Mouse (Mus musculus): ENCODE results near the gene Bsnd.

The Bsnd gene

GRCm38 (mm10) chr4:106492116-106492515 is at the start of gene Bsnd:
TSS of gene Bsnd (minus strand) at chr4:106492283.
- DNase-seq = peak; percentile 66

GRCm38 (mm10) chr4:106541491-106541890 is 49.4 kb upstream of the Bsnd start:
- DNase-seq = no peak

- DNase-seq = no peak
Observed at GRCm38 (mm10) chr4:106539756-106540155, 47.7 kb upstream of the Bsnd start.

DNA sequence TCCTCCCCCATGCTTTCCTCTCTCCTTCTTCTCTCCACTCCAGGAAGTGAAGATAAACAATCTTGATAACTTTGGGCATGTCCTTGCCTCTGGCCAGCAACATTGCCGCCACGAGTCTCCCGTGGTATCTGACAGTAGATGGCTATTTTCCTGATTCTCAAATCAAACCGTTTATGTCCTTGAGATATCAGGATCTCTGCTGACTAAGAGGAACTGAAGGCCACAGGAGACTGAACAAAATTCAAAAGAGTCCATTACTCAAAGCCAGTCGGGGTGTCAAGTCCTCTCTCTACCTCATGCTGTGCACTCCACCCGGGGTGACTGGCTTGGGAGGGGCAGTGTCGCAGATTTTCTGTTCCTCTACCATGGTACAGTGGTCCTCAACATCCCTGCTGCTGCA is 42.2 kb upstream of the Bsnd start:
- no peak for DNase-seq

DNA sequence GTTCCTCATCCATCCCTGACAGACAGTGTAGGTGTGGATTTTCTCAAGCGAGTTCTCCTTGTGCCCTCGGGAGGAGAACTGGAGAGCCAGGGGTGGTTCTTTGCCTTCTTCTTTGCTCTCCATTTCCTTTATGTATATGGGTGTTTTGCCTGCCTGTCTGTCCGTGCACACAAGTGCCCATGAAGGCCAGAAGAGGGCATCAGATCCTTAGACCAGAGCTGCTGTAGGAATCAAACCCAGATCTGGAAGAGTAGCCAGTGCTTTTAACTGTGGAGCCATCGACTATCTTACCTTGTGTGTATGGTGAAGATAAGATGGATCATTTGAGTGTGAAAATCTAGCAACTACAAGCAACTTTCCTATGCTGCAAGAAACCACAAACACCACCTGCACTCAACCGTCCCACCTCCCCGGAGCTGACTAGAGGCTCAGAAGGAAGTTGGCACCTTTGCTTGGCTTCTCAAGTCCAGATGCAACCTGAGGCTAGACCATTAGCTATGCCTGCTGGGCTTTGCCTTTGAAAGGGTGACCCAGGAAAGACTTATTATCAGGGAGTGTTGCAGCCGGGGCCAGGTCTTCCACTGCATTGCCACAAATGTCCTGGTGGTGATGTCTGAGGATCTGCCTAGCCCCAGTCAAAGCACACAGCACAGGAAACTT is 41.5 kb upstream of the Bsnd start:
- peak; percentile 35 for DNase-seq

GRCm38 (mm10) chr4:106530113-106530482 is 38.0 kb upstream of the Bsnd start:
- no peak for DNase-seq

DNA sequence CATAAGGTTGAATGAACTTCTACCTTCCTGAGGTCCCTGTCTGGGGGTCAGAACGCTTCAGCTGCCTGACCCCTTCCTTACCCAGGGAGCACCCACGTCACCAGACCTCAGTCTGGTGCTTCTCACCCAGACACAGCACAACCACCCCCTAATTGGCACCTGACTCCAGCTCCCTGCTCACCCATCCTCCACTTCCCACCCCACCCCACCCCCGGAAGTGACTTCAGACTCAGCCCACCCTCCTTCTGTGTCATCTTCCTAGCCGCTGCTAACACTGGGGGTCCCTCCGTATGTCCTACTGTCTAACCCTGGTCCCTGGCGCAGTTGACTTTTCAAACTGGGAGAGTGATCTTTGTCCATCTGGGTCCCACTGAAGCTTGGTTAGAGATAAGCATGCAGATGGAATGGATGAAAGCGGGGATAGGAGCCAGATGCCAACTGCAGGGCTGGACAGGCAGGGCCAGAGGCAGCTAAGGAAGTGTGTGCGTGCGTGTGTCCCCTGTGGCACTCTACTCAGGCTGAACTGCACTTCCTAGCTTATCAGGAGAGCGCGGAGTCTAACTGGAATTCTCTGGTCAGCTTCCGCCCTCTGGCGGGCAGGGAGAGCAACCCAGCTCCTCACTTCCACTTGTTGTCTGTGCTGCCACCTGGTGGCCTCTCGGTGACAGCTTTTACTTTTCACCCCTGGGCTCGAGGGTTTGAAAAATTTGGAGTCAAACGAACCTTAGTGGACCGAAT is 37.5 kb upstream of the Bsnd start:
- peak; percentile 91 for DNase-seq

DNA sequence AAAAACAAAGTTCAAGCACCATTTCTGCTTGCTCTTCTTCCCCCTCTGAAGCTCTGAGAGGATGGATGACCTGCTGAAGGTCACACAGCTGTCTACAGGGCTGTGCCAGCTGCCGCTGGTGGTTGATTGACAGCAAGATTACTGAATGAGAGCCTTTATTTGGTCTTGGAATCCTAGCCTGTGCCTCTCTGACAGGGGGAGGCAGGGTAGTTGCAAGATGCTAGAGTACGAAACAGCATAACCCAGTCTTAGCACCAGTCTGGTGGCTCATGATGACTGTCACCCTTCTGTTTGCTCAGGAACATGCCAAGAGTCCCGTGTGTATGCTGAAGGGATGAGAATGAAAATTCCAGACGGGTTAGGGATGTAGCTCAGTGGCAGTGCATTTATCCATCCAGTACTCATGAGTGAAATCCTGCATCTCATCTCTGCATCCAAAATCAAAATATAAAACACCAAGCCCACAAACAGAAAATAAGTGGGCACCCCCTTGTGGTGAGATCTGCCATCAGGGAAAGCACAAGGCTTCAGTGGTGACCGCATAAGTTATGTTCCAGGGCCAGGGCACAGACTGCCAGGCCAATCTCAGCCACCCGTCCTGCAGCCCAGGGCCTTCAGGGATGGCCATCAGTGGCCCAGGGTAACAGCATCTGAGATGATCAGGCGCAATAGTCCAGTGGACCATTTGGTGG is 35.9 kb upstream of the Bsnd start:
- DNase-seq = no peak

- no peak for DNase-seq
Observed at GRCm38 (mm10) chr4:106525001-106525400, 32.9 kb upstream of the Bsnd start.

DNA sequence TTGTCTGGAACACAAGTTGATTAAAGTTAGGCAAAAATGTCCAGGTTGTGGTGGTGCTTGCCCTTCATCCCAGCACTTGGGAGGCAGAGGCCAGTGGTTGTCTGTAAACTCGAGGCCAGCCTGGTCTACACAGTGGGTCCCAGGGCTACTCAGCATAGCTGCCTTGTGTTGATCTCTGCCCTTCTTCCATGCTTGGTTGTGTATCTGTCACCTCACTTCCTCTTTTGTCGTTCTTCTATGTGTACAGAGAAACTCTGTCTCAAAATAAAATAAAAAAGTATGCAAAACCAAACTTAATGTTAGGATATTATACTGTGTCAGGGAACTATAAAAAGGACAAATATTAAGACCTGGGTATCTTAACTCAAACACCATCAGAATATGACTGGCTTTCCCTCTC is 32.0 kb upstream of the Bsnd start:
- DNase-seq = no peak

DNA sequence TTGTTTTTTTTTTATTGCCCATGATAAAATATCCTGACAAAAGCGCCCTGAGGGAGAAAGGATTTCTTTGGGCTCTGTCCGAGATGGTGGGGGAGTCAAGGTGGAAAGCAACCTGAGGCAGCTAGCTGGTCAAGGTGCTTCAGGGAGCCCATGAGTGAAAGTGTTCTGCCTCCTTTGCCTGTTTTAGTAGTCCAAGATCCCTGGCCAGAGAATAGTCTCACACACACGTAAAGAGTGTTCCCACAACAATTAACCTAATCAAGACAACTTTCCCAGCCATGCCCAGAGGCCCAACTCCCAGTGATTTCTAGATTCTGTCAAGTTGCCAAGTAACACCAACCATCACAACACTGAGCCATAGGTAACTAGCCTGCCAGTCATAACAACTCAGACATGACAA is 30.5 kb upstream of the Bsnd start:
- no peak for DNase-seq

- DNase-seq = no peak
Observed at GRCm38 (mm10) chr4:106514606-106515005, 22.5 kb upstream of the Bsnd start.

DNA sequence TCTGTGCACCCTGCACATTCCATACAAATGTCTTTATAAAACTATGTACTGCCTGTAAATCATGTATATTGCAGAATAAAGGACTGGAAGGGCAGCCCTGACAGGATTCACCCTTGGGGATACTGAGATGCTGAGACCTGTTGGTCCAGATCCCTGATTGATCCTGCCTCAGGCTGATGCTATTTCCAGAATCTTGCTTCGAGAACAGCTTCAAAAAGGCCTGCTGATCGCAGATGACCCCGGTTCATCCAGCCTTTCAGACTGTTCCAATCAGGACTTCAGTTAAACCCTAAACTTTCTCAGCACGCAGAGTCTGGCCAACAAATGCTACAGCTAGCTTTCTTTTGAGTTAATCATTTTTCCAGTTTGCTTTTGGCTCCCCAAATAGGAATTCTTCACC is 17.8 kb upstream of the Bsnd start:
- no peak for DNase-seq

GRCm38 (mm10) chr4:106505453-106506058 is 13.5 kb upstream of the Bsnd start:
- DNase-seq = peak; percentile 53

DNA sequence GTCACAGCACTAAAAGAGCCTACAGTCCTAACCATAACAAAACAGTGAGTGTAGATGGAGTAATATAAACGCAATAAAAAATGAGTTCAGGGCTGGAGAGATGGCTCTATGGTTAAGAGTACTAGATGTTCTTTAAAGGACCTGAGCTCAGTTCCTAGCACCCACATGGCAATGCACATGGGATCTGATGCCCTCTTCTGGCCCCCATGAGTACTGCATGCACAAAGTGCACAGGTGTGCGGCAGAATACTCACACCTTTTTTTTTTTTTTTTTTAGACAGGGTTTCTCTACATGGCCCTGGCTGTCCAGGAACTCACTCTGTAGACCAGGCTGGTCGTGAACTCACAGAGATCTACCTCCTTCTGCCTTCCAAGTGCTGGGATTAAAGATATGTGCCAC is 11.5 kb upstream of the Bsnd start:
- DNase-seq = no peak

- DNase-seq = no peak
Observed at GRCm38 (mm10) chr4:106500066-106500465, 8.0 kb upstream of the Bsnd start.

DNA sequence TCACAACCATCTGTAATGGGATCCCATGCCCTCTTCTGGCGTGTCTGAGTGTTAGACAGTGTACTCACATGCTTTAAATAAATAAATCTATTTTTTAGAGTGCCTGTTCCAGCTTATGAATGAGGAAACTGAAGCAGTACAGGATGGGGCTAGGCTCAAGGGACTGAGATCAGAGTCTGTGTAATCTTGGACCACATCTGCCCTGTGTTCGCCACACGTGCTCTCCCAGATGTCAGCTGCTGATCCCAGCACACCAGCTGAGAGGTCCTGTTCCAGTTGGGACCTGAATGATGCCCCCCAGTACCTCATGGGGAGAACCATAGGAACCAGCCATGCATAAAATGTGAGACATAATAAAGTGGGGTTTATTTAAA is 6.4 kb upstream of the Bsnd start:
- no peak for DNase-seq

GRCm38 (mm10) chr4:106497776-106498470 is 5.8 kb upstream of the Bsnd start:
- no peak for DNase-seq

DNA sequence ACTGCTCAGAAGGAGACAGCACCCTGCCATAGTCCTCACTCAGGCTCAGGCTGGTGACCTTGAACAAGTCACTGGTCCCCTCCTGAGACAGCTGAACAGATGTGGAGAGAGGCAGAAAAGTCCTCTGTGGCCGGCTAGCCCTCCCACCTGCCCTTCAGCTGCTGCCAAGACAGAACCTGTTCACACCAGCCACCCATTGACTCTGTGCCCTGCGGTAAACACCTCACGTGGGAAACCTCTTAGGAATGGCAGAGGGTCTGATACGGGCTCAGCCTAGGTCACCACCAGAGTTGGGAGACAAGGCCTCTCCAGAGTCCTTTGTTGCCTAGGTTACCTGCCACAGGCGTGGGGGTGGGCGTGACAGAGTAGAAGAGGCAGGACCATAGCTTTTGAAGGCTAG is 4.8 kb upstream of the Bsnd start:
- DNase-seq = peak; percentile 55

GRCm38 (mm10) chr4:106493639-106494038 is 1.6 kb upstream of the Bsnd start:
- DNase-seq = no peak

- DNase-seq = peak; percentile 45
Observed at GRCm38 (mm10) chr4:106490620-106491019, 1.5 kb downstream of the Bsnd start.

DNA sequence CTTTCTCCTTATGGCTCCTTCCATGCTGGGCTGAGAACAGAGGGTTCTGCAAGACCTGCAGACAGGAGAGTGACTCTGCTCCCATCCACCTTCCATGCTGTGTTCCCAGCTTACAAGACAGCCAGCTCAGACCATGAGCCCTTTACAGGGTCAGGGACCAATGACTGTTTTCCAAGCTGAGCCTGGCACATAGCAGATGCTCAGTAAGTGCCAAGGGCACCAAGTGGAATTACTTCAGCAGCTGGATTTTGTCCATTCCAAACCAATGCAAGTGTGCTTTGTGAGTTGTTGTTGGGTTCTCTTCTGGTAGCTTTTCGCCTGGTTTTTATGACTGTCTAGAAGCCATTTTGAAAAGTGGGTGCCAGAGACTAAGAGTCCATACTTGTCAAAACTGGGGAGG is 8.3 kb downstream of the Bsnd start:
- DNase-seq = no peak

GRCm38 (mm10) chr4:106483215-106483727 is 8.8 kb downstream of the Bsnd start:
- peak; percentile 34 for DNase-seq
